Mouse (Mus musculus) brown adipose tissue, adult 24 weeks (tissue): Measurements from ENCODE around the gene Olfr291. TPM values are rescaled to one million over a fixed set of nuclear protein-coding genes. Genes with fewer than 3 reads are reported as not detected.

ENCODE experiments used
- H3K27ac ChIP-seq: fragments of 200-500 bp; replicated peaks from 2 replicates; pipeline ENCODE4 v1.5.1; 2012; ENCODE audit warnings: low read depth, mild to moderate bottlenecking, low read length
- H3K4me1 ChIP-seq: fragments of 200-500 bp; 2 replicates; pipeline ENCODE4 v1.6.1; 2012; ENCODE audit warnings: low read length, mixed read lengths; ENCODE audit not compliant: control insufficient read depth, insufficient read depth, insufficient read length
- H3K4me3 ChIP-seq: fragments of 200-500 bp; 2 replicates; pipeline ENCODE4 v1.5.1; 2012; ENCODE audit warnings: low read depth, mild to moderate bottlenecking, low read length, moderate library complexity; ENCODE audit not compliant: insufficient read depth
- polyA plus RNA-seq: library from polyadenylated mRNA; stranded (reverse); fragments of >200 nt; gene quantifications from 2 replicates; pipeline ENCODE4 v1.2.4, GENCODE M21; 2012; ENCODE audit not compliant: missing spikeins, insufficient read depth, insufficient read length

The Olfr291 gene
- not detected in 2 replicates for polyA plus RNA-seq

GRCm38 (mm10) chr7:84853253-84853652, at the start of gene Olfr291:
Gene Olfr291, plus strand, starts transcription at chr7:84853553.
- H3K27ac ChIP-seq = no peak within 1 kb of the TSS
- no peaks in the 10 kb centered on the region for H3K4me1 ChIP-seq
- no peak within 1 kb of the TSS for H3K4me3 ChIP-seq

GRCm38 (mm10) chr7:84805224-84805623, 48.1 kb upstream of the Olfr291 start:
- no peak overlapping the region for H3K4me3 ChIP-seq

GRCm38 (mm10) chr7:84806159-84806558, 47.2 kb upstream of the Olfr291 start:
- Histone ChIP-seq H3K4me1 (no peaks in the 10 kb centered on the region), H3K27ac (no peak overlapping the region), H3K4me3 (no peak overlapping the region)

More at GRCm38 (mm10) chr7:84805224-84805623, 48.1 kb upstream of the Olfr291 start:
- no peaks in the 10 kb centered on the region for H3K4me1 ChIP-seq
- no peak overlapping the region for H3K27ac ChIP-seq

- H3K27ac ChIP-seq = no peak overlapping the region
- H3K4me1 ChIP-seq = no peaks in the 10 kb centered on the region
- H3K4me3 ChIP-seq = no peak overlapping the region
Measured at GRCm38 (mm10) chr7:84884530-84884929, 31.2 kb downstream of the Olfr291 start.

Other genes with a start within 250 kb of the Olfr291 start
- gene Fah, start 246.8 kb upstream of the Olfr291 start, polyA plus RNA-seq = 42.2 and 64.7 TPM in 2 replicates
- gene Zfand6, start 163.6 kb upstream of the Olfr291 start, polyA plus RNA-seq = 140 and 143 TPM in 2 replicates
- gene Vmn2r65, start 110.6 kb downstream of the Olfr291 start, polyA plus RNA-seq = not detected in 2 replicates
- not detected in 2 replicates for gene Vmn2r66, start 158.7 kb downstream of the Olfr291 start, polyA plus RNA-seq